Mouse (Mus musculus) heart, embryonic 14.5 days (tissue): ENCODE measurements around the gene Prl3b1. TPM values are rescaled to one million over a fixed set of nuclear protein-coding genes. Genes with fewer than 3 reads are reported as not detected.

Experiments used
- ATAC-seq: fragments of 200-750 bp; cut with Nextera tagmentation; 2 replicates; pipeline ENCODE4 v1.8.0; 2017; ENCODE audit warnings: low read depth, moderate TSS enrichment; ENCODE audit not compliant: insufficient number of reproducible peaks, insufficient read depth, low FRiP score
- H3K27ac ChIP-seq, 2 experiments: fragments of 200-500 bp in 1 of 2; fragments of 300-500 bp in 1 of 2; sonication (generic) in 1 of 2; replicated peaks in 1 of 2; 2 replicates each; pipeline ENCODE4 v1.5.1; 2012 to 2014; ENCODE audit warnings: low read depth in 2 of 2, low read length in 2 of 2, control low read depth in 1 of 2, mild to moderate bottlenecking in 1 of 2, mixed read lengths in 1 of 2; ENCODE audit not compliant: control insufficient read depth in 1 of 2, insufficient read depth in 1 of 2
- H3K27me3 ChIP-seq: fragments of 300-500 bp; sonication (generic); 2 replicates; pipeline ENCODE4 v1.6.1; 2014; ENCODE audit warnings: mild to moderate bottlenecking, low read length, control low read depth; ENCODE audit not compliant: control insufficient read depth, insufficient read depth
- H3K36me3 ChIP-seq: fragments of 300-500 bp; sonication (generic); 2 replicates; pipeline ENCODE4 v1.6.1; 2014; ENCODE audit warnings: mild to moderate bottlenecking, control low read depth, low read length, mixed read lengths; ENCODE audit not compliant: control insufficient read depth, insufficient read depth
- H3K4me1 ChIP-seq, 2 experiments: fragments of 200-500 bp in 1 of 2; fragments of 300-500 bp in 1 of 2; sonication (generic) in 1 of 2; 2 replicates each; pipeline ENCODE4 v1.6.1; 2012 to 2014; ENCODE audit warnings: low read length in 2 of 2, control low read depth in 1 of 2, mixed read lengths in 1 of 2; ENCODE audit not compliant: control insufficient read depth in 2 of 2, insufficient read depth in 2 of 2
- H3K4me2 ChIP-seq: fragments of 300-500 bp; sonication (generic); 2 replicates; pipeline ENCODE4 v1.6.1; 2014; ENCODE audit warnings: mild to moderate bottlenecking, low read length
- H3K4me3 ChIP-seq, 2 experiments: fragments of 200-500 bp in 1 of 2; fragments of 300-500 bp in 1 of 2; sonication (generic) in 1 of 2; 2 replicates each; pipeline ENCODE4 v1.5.1; 2012 to 2014; ENCODE audit warnings: low read length in 2 of 2, mild to moderate bottlenecking in 2 of 2, control low read depth in 1 of 2, low read depth in 1 of 2, moderate library complexity in 1 of 2; ENCODE audit not compliant: control insufficient read depth in 1 of 2, insufficient read depth in 1 of 2
- H3K9ac ChIP-seq: fragments of 300-500 bp; sonication (generic); 2 replicates; pipeline ENCODE4 v1.6.1; 2014; ENCODE audit warnings: mild to moderate bottlenecking, low read length
- H3K9me3 ChIP-seq: fragments of 300-500 bp; sonication (generic); 2 replicates; pipeline ENCODE4 v1.6.1; 2016; ENCODE audit warnings: low read length, control low read depth; ENCODE audit not compliant: control insufficient read depth
- WGBS: fragments of 180-500 bp; shearing (Covaris S2); extraction: QIAGEN DNeasy Blood & Tissue Kit; methylation state at CpG from one replicate; pipeline ENCODE4 v1.1.7; 2014; 5-methylcytosine and 5-hydroxymethylcytosine counted together
- polyA plus RNA-seq: library from polyadenylated mRNA; unstranded; fragments of >200 nt; fragmentation: Nextera tagmentation; extraction: Ambion mirVana; gene quantifications from 2 replicates; pipeline ENCODE4 v1.2.1, GENCODE M21; 2014

The Prl3b1 gene
- polyA plus RNA-seq = not detected in 2 replicates

DNA sequence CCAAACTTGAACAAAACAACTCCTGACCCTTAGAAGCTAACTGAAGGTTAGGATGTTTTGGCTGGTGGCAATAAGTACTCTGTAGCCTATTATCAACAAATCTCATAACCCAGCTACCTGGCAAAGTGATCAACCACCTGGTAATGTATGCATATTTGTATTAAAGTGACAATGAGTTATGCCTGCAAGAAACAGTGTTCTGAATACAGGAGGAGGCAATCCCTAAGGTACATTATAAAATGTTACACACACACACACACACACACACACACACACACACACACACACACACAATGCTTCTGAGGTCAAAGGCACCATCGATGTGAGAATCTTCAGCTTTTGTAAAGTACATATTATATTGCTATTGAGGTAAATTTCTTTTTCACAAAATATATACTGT, at the start of gene Prl3b1:
TSS of gene Prl3b1 (plus strand) at position 301 of the 400 bp plus-strand sequence.
- WGBS = 81% methylated on average over 1 of the region's 1 CpGs
- Histone ChIP-seq H3K4me3 (no peak within 1 kb of the TSS), H3K27me3 (no peaks in the 10 kb centered on the region), H3K36me3 (no peaks in the 10 kb centered on the region), H3K4me2 (no peak within 1 kb of the TSS), H3K4me1 (no peaks in the 10 kb centered on the region), H3K27ac (no peak within 1 kb of the TSS), H3K9ac (no peak within 1 kb of the TSS), H3K9me3 (no peaks in the 10 kb centered on the region)
- no peak for ATAC-seq

- no peak for ATAC-seq
- H3K9me3 ChIP-seq = no peaks in the 10 kb centered on the region
- no peak within 1 kb of the TSS for H3K9ac ChIP-seq
- no peak within 1 kb of the TSS for H3K4me3 ChIP-seq
- H3K27ac ChIP-seq = no peak within 1 kb of the TSS
- H3K4me1 ChIP-seq = no peaks in the 10 kb centered on the region
- no peak within 1 kb of the TSS for H3K4me2 ChIP-seq
- WGBS = 82% methylated on average over 1 of the region's 1 CpGs
- no peaks in the 10 kb centered on the region for H3K27me3 ChIP-seq
- H3K36me3 ChIP-seq = no peaks in the 10 kb centered on the region
Observed at GRCm38 (mm10) chr13:27196359-27196758, 45.3 kb upstream of the Prl3b1 start, which contains the start of gene Prl3c1. Gene Prl3c1 (plus strand): TSS chr13:27196659.

DNA sequence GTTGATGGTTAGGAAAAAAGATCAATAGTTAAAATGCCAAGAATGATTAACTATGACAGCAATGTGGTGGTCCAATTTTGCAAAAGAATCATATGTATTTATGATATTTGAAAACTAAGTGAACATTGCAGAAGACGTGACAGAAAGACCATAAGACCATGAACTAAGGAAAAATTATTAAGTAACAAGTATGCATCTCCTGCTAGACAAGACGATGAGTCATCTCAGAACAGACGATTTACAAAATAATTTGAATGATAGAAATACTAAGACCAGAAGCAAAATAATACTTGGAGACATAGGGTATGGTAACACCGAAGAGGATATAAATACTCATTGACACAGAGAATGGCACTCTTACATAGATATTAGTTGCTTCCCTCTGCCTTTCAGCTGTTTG, 17.5 kb downstream of the Prl3b1 start, which contains the start of gene Prl3a1:
TSS of gene Prl3a1 (plus strand) at position 301 of the 400 bp plus-strand sequence.
- Histone ChIP-seq H3K4me1 (no peaks in the 10 kb centered on the region), H3K36me3 (no peaks in the 10 kb centered on the region), H3K9me3 (no peaks in the 10 kb centered on the region), H3K9ac (no peak within 1 kb of the TSS), H3K27ac (no peak within 1 kb of the TSS), H3K4me3 (no peak within 1 kb of the TSS), H3K27me3 (no peaks in the 10 kb centered on the region), H3K4me2 (no peak within 1 kb of the TSS)
- ATAC-seq = no peak
- WGBS = 82% methylated on average over 4 of the region's 4 CpGs

Other genes starting within 250 kb of the Prl3b1 start
- not detected in 2 replicates for gene Prl, start 184.3 kb upstream of the Prl3b1 start, polyA plus RNA-seq
- gene Prl3d1, start 147.7 kb upstream of the Prl3b1 start, polyA plus RNA-seq = not detected in 2 replicates
- not detected in 2 replicates for gene Prl3d2, start 120.1 kb upstream of the Prl3b1 start, polyA plus RNA-seq
- gene Prl3d3, start 85.1 kb upstream of the Prl3b1 start, polyA plus RNA-seq = not detected in 2 replicates
- gene Prl3c1, start 45.2 kb upstream of the Prl3b1 start, polyA plus RNA-seq = not detected in 2 replicates
- not detected in 2 replicates for gene Prl3a1, start 17.6 kb downstream of the Prl3b1 start, polyA plus RNA-seq
- not detected in 2 replicates for gene Prl6a1, start 70.8 kb downstream of the Prl3b1 start, polyA plus RNA-seq
- not detected in 2 replicates for gene Prl8a2, start 103.8 kb downstream of the Prl3b1 start, polyA plus RNA-seq
- gene Prl2b1, start 149.0 kb downstream of the Prl3b1 start, polyA plus RNA-seq = not detected in 2 replicates
- not detected in 2 replicates for gene Prl8a6, start 196.8 kb downstream of the Prl3b1 start, polyA plus RNA-seq